Mouse (Mus musculus) stomach, postnatal 0 days (tissue): ENCODE results near the gene Map2k3. TPM values are rescaled to one million over a fixed set of nuclear protein-coding genes. Genes with fewer than 3 reads are reported as not detected.
A peak's percentile ranks its signal among the peaks of the same experiment; 100 is the strongest.
"Not testable (repeated sequence)": the region's sequence is repeated elsewhere in the genome, so short reads cannot be mapped to it uniquely, and the experiment has no call there.

Experiments used
- ATAC-seq: fragments of 200-750 bp; cut with Nextera tagmentation; 2 replicates; pipeline ENCODE4 v1.8.0; 2017; ENCODE audit not compliant: low FRiP score, low TSS enrichment
- DNase-seq: peaks from one replicate; pipeline ENCODE4 v3.0.0-alpha.2; 2016; ENCODE audit warnings: low spot score
- H3K27ac ChIP-seq: fragments of 300-500 bp; sonication (generic); replicated peaks from 2 replicates; pipeline ENCODE4 v1.5.1; 2014; ENCODE audit warnings: mild to moderate bottlenecking, control low read depth
- H3K27me3 ChIP-seq: fragments of 300-500 bp; sonication (generic); 2 replicates; pipeline ENCODE4 v1.6.1; 2014; ENCODE audit warnings: low read length; ENCODE audit not compliant: control insufficient read depth, insufficient read depth
- H3K36me3 ChIP-seq: fragments of 300-500 bp; sonication (generic); 2 replicates; pipeline ENCODE4 v1.6.1; 2014; ENCODE audit warnings: low read length, mixed read lengths; ENCODE audit not compliant: control insufficient read depth, insufficient read depth
- H3K4me1 ChIP-seq: fragments of 300-500 bp; sonication (generic); replicated peaks from 2 replicates; pipeline ENCODE4 v1.6.1; 2014; ENCODE audit warnings: antibody characterized with exemption; ENCODE audit not compliant: control insufficient read depth, insufficient read depth
- H3K4me2 ChIP-seq: fragments of 300-500 bp; sonication (generic); replicated peaks from 2 replicates; pipeline ENCODE4 v1.6.1; 2014; ENCODE audit warnings: low read depth, mild to moderate bottlenecking, control low read depth, moderate library complexity
- H3K4me3 ChIP-seq: fragments of 300-500 bp; sonication (generic); 2 replicates; pipeline ENCODE4 v1.5.1; 2014; ENCODE audit warnings: low read depth, low read length, control low read depth
- H3K9ac ChIP-seq: fragments of 300-500 bp; sonication (generic); 2 replicates; pipeline ENCODE4 v1.6.1; 2014; ENCODE audit warnings: mild to moderate bottlenecking, low read length, control low read depth, mixed read lengths
- H3K9me3 ChIP-seq: fragments of 300-500 bp; sonication (generic); 2 replicates; pipeline ENCODE4 v1.6.1; 2016; ENCODE audit warnings: low read length; ENCODE audit not compliant: control insufficient read depth
- CTCF ChIP-seq: IDR thresholded peaks from 2 replicates; pipeline ENCODE4 v1.5.1; 2016; ENCODE audit warnings: antibody characterized with exemption, low read depth, mild to moderate bottlenecking, moderate library complexity
- EP300 ChIP-seq: optimal IDR thresholded peaks from 2 replicates; pipeline ENCODE3; 2016; ENCODE audit warnings: antibody characterized with exemption
- WGBS: fragments of 180-500 bp; shearing (Covaris S2); extraction: QIAGEN DNeasy Blood & Tissue Kit; methylation state at CpG from one replicate; pipeline ENCODE4 v1.1.7; 2014; 5-methylcytosine and 5-hydroxymethylcytosine counted together
- polyA plus RNA-seq: library from polyadenylated mRNA; unstranded; fragments of >200 nt; fragmentation: Nextera tagmentation; extraction: Ambion mirVana; gene quantifications from 2 replicates; pipeline ENCODE4 v1.2.1, GENCODE M21; 2015

The Map2k3 gene
- polyA plus RNA-seq, result 105 and 108 TPM in 2 replicates

GRCm38 (mm10) chr11:60931869-60932481 lies at the start of gene Map2k3:
Gene Map2k3, plus strand, starts transcription at chr11:60932033.
- Histone ChIP-seq H3K4me3 (peak within 1 kb of the TSS; percentile 90), H3K27me3 (no peaks in the 10 kb centered on the region), H3K4me2 (peak within 1 kb of the TSS; percentile 88), H3K27ac (peak within 1 kb of the TSS; percentile 93), H3K9me3 (no peaks in the 10 kb centered on the region), H3K36me3 (no peaks in the 10 kb centered on the region), H3K9ac (peak within 1 kb of the TSS; percentile 89), H3K4me1 (peaks cover 12% of the 10 kb centered on the region)
- TF ChIP-seq CTCF, result no peak; the same call in 1 of the 2 replicates
- no peak for TF ChIP-seq EP300
- DNase-seq (peak; percentile 97), ATAC-seq (peak; percentile 86)
- WGBS, result under 1% methylated on average over 56 of the region's 59 CpGs

- H3K36me3 ChIP-seq, result no peaks in the 10 kb centered on the region
- WGBS, result 80% methylated on average over 3 of the region's 3 CpGs
- ATAC-seq, result no peak
These were observed 49.4 kb upstream of the Map2k3 start for GRCm38 (mm10) chr11:60882386-60882785.

GRCm38 (mm10) chr11:60886986-60887385 lies 44.8 kb upstream of the Map2k3 start:
- not testable (repeated sequence) for H3K4me1 ChIP-seq, H3K27me3 ChIP-seq, H3K9ac ChIP-seq, H3K4me3 ChIP-seq, H3K36me3 ChIP-seq, H3K27ac ChIP-seq, DNase-seq, ATAC-seq, H3K9me3 ChIP-seq, H3K4me2 ChIP-seq
- WGBS, result 78% methylated on average over 2 of the region's 3 CpGs

More at GRCm38 (mm10) chr11:60882386-60882785, 49.4 kb upstream of the Map2k3 start:
- H3K9me3 ChIP-seq, result no peaks in the 10 kb centered on the region
- TF ChIP-seq CTCF, result no peak
- no peak for TF ChIP-seq EP300
- H3K4me1 ChIP-seq, result no peaks in the 10 kb centered on the region
- H3K27ac ChIP-seq, result no peak overlapping the region
- no peak for DNase-seq
- H3K9ac ChIP-seq, result no peak overlapping the region
- no peak overlapping the region for H3K4me2 ChIP-seq
- no peaks in the 10 kb centered on the region for H3K27me3 ChIP-seq
- H3K4me3 ChIP-seq, result no peak overlapping the region

GRCm38 (mm10) chr11:60889861-60890260 lies 42.0 kb upstream of the Map2k3 start:
- no peaks in the 10 kb centered on the region for H3K4me1 ChIP-seq
- no peak for ATAC-seq
- no peak for DNase-seq
- H3K4me2 ChIP-seq, result no peak overlapping the region
- 55% methylated on average over 2 of the region's 2 CpGs for WGBS
- H3K36me3 ChIP-seq, result no peaks in the 10 kb centered on the region
- H3K4me3 ChIP-seq, result no peak overlapping the region
- H3K27ac ChIP-seq, result no peak overlapping the region
- H3K9ac ChIP-seq, result no peak overlapping the region
- H3K9me3 ChIP-seq, result no peaks in the 10 kb centered on the region
- H3K27me3 ChIP-seq, result no peaks in the 10 kb centered on the region
- no peak for TF ChIP-seq EP300
- TF ChIP-seq CTCF, result no peak

GRCm38 (mm10) chr11:60890286-60890685 lies 41.5 kb upstream of the Map2k3 start:
- no peak overlapping the region for H3K4me2 ChIP-seq

GRCm38 (mm10) chr11:60890744-60891143 lies 41.1 kb upstream of the Map2k3 start:
- 58% methylated on average over 3 of the region's 3 CpGs for WGBS
- H3K9me3 ChIP-seq, result no peaks in the 10 kb centered on the region
- no peak overlapping the region for H3K4me3 ChIP-seq
- TF ChIP-seq EP300, result no peak
- TF ChIP-seq CTCF, result no peak
- no peak overlapping the region for H3K9ac ChIP-seq
- no peak overlapping the region for H3K27ac ChIP-seq
- H3K4me1 ChIP-seq, result no peaks in the 10 kb centered on the region
- DNase-seq (no peak), ATAC-seq (no peak)
- H3K4me2 ChIP-seq, result no peak overlapping the region
- no peaks in the 10 kb centered on the region for H3K27me3 ChIP-seq
- no peaks in the 10 kb centered on the region for H3K36me3 ChIP-seq

More at GRCm38 (mm10) chr11:60890286-60890685, 41.5 kb upstream of the Map2k3 start:
- H3K4me1 ChIP-seq, result no peaks in the 10 kb centered on the region
- H3K9me3 ChIP-seq, result no peaks in the 10 kb centered on the region
- H3K4me3 ChIP-seq, result no peak overlapping the region
- no peak for DNase-seq
- TF ChIP-seq CTCF, result no peak
- TF ChIP-seq EP300, result no peak
- ATAC-seq, result no peak
- no peak overlapping the region for H3K27ac ChIP-seq
- 62% methylated on average over 6 of the region's 6 CpGs for WGBS
- no peaks in the 10 kb centered on the region for H3K27me3 ChIP-seq
- no peak overlapping the region for H3K9ac ChIP-seq
- H3K36me3 ChIP-seq, result no peaks in the 10 kb centered on the region
